Mouse (Mus musculus) splenic B cell, adult 2 months (primary cell): ENCODE results near the gene Gm48551.
A peak's percentile ranks its signal among the peaks of the same experiment; 100 is the strongest.

Source experiments
- DNase-seq: peaks from one replicate; pipeline ENCODE4 v3.0.0-alpha.2; 2011; ENCODE audit warnings: low read depth, low spot score
- H3K27me3 ChIP-seq: 2 replicates; pipeline ENCODE4 v1.6.1; 2012; ENCODE audit warnings: mild to moderate bottlenecking, low read length, moderate library complexity, mixed read lengths; ENCODE audit not compliant: control insufficient read depth, poor library complexity, insufficient read depth, severe bottlenecking
- H3K36me3 ChIP-seq: 2 replicates; pipeline ENCODE4 v1.6.1; 2012; ENCODE audit warnings: mild to moderate bottlenecking, low read length, moderate library complexity, mixed read lengths; ENCODE audit not compliant: control insufficient read depth, poor library complexity, insufficient read depth, severe bottlenecking

Gm48551 gene

GRCm38 (mm10) chr10:81429605-81430061, 45.4 kb downstream of the Gm48551 start:
- H3K27me3 ChIP-seq: peaks cover 2% of the 10 kb centered on the region; the same call in 1 of the 2 replicates
- DNase-seq: peak; percentile 88
- no peaks in the 10 kb centered on the region for H3K36me3 ChIP-seq

GRCm38 (mm10) chr10:81430141-81430830, 46.0 kb downstream of the Gm48551 start:
- Histone ChIP-seq H3K36me3 (no peaks in the 10 kb centered on the region), H3K27me3 (peaks cover 2% of the 10 kb centered on the region; the same call in 1 of the 2 replicates)
- DNase-seq: peak; percentile 83

- peak; percentile 62 for DNase-seq
Measured at GRCm38 (mm10) chr10:81430831-81431525, 46.7 kb downstream of the Gm48551 start.

GRCm38 (mm10) chr10:81431526-81432168, 47.4 kb downstream of the Gm48551 start:
- Histone ChIP-seq H3K27me3 (peaks cover 1% of the 10 kb centered on the region; the same call in 1 of the 2 replicates), H3K36me3 (no peaks in the 10 kb centered on the region)
- peak; percentile 31 for DNase-seq

More at GRCm38 (mm10) chr10:81430831-81431525, 46.7 kb downstream of the Gm48551 start:
- Histone ChIP-seq H3K36me3 (no peaks in the 10 kb centered on the region), H3K27me3 (peaks cover 2% of the 10 kb centered on the region; the same call in 1 of the 2 replicates)

GRCm38 (mm10) chr10:81432169-81432867, 48.1 kb downstream of the Gm48551 start:
- H3K36me3 ChIP-seq: no peaks in the 10 kb centered on the region
- DNase-seq: no peak
- no peaks in the 10 kb centered on the region for H3K27me3 ChIP-seq

GRCm38 (mm10) chr10:81432868-81433262, 48.6 kb downstream of the Gm48551 start:
- DNase-seq: peak; percentile 97

GRCm38 (mm10) chr10:81433541-81434289, 49.4 kb downstream of the Gm48551 start:
- peak; percentile 77 for DNase-seq
- H3K27me3 ChIP-seq: no peaks in the 10 kb centered on the region
- H3K36me3 ChIP-seq: no peaks in the 10 kb centered on the region

More at GRCm38 (mm10) chr10:81432868-81433262, 48.6 kb downstream of the Gm48551 start:
- Histone ChIP-seq H3K36me3 (no peaks in the 10 kb centered on the region), H3K27me3 (no peaks in the 10 kb centered on the region)

GRCm38 (mm10) chr10:81434361-81435263, 50.3 kb downstream of the Gm48551 start:
- no peaks in the 10 kb centered on the region for H3K36me3 ChIP-seq
- DNase-seq: peak; percentile 53
- no peaks in the 10 kb centered on the region for H3K27me3 ChIP-seq

GRCm38 (mm10) chr10:81435436-81435835, 51.2 kb downstream of the Gm48551 start:
- H3K36me3 ChIP-seq: no peaks in the 10 kb centered on the region
- DNase-seq: no peak
- no peaks in the 10 kb centered on the region for H3K27me3 ChIP-seq

- peak; percentile 63 for DNase-seq
- Histone ChIP-seq H3K36me3 (no peaks in the 10 kb centered on the region), H3K27me3 (no peaks in the 10 kb centered on the region)
Measured at GRCm38 (mm10) chr10:81441019-81441418, 56.8 kb downstream of the Gm48551 start.
